In genomic region chr1:189343301-189344251, GRCm38 (mm10) we compare ENCODE assay signal across 8 mouse cellular contexts. TPM values are rescaled to one million over a fixed set of nuclear protein-coding genes. Genes with fewer than 3 reads are reported as not detected.
DNase-seq lines count a peak whose midpoint lies in the region; ATAC-seq and TF ChIP-seq lines count a peak whose summit lies in the region.

No protein-coding gene starts in this region.

- DNase-seq in testis, postnatal 14 days (ENCODE audit: low spot score): no peak
- DNase-seq in embryo, embryonic 11 days: peak; percentile 57
- DNase-seq in heart, adult 9 months (ENCODE audit: low spot score in 2 of 2): peak; percentile 11 to 12
- DNase-seq in layer of hippocampus, adult 11-12 months (ENCODE audit: low spot score): peak; percentile 36
- DNase-seq in yolk sac, embryonic 10.5 days (ENCODE audit: low spot score): no peak

- ATAC-seq in liver, embryonic 15.5 days (ENCODE audit: insufficient read depth): no peak

- no peaks in the 10 kb centered on the region for H3K27me3 ChIP-seq in testis, adult 2 months (ENCODE audit: control insufficient read depth, insufficient read depth, low read length)
- peaks cover 31% of the 10 kb centered on the region for H3K27me3 ChIP-seq in liver, embryonic 15.5 days

- no peak for TF ChIP-seq POLR2A in testis, adult 2 months (IDR thresholded peaks at IDR 0.05; ENCODE audit: control insufficient read depth, low read depth, low read length)
- no peak for TF ChIP-seq POLR2A in olfactory bulb, adult 2 months (IDR thresholded peaks at IDR 0.05; ENCODE audit: insufficient read depth, low read depth, low read length)

- peaks cover 7% of the 10 kb centered on the region for H3K4me1 ChIP-seq in testis, adult 2 months (ENCODE audit: control insufficient read depth, insufficient read depth, low read length)
- H3K4me1 ChIP-seq in liver, embryonic 15.5 days (replicated peaks): no peaks in the 10 kb centered on the region
- peaks cover 13% of the 10 kb centered on the region for H3K4me1 ChIP-seq in olfactory bulb, adult 2 months (ENCODE audit: control insufficient read depth, insufficient read depth, low read length)

- no peak for TF ChIP-seq CTCF in testis, adult 2 months (IDR thresholded peaks at IDR 0.05; ENCODE audit: control insufficient read depth, insufficient read depth, insufficient replicate concordance, low read depth, low read length)
- TF ChIP-seq CTCF in olfactory bulb, adult 2 months (IDR thresholded peaks at IDR 0.05; ENCODE audit: insufficient read depth, low read depth, low read length): no peak

- no peaks in the 10 kb centered on the region for H3K9me3 ChIP-seq in liver, embryonic 15.5 days (replicated peaks)

- peak overlapping the region; percentile 43 for H3K4me3 ChIP-seq in testis, adult 2 months (ENCODE audit: control insufficient read depth, low read depth, low read length)
- H3K4me3 ChIP-seq in liver, embryonic 15.5 days (replicated peaks): peak overlapping the region; percentile 35
- peak overlapping the region; percentile 78 for H3K4me3 ChIP-seq in olfactory bulb, adult 2 months (ENCODE audit: insufficient read depth, low read depth, low read length)

- no peaks in the 10 kb centered on the region for H3K36me3 ChIP-seq in testis, adult 2 months (ENCODE audit: control insufficient read depth, insufficient read depth, low read length)
- H3K36me3 ChIP-seq in liver, embryonic 15.5 days (replicated peaks): no peaks in the 10 kb centered on the region

- no peak overlapping the region for H3K27ac ChIP-seq in testis, adult 2 months (ENCODE audit: control insufficient read depth, insufficient read depth, low read depth, low read length)
- no peak overlapping the region for H3K27ac ChIP-seq in liver, embryonic 15.5 days (replicated peaks)
- H3K27ac ChIP-seq in olfactory bulb, adult 2 months (ENCODE audit: insufficient read depth, low read depth, low read length): no peak overlapping the region

- WGBS in liver, embryonic 15.5 days (ENCODE audit: insufficient replicate concordance): 3% methylated on average over 78 of the region's 82 CpGs
- WGBS in olfactory bulb, adult 2 months: 1% methylated on average over 72 of the region's 82 CpGs

- H3K9ac ChIP-seq in liver, embryonic 15.5 days: no peak overlapping the region

- H3K4me2 ChIP-seq in liver, embryonic 15.5 days: peak overlapping the region; percentile 56

RNA-seq across cellular contexts. Expression of gene Kcnk2, which starts 58.5 kb away (rescaled TPM):
- polyA plus RNA-seq in testis, adult 2 months (2012; rRNA removed): 5.1 and 5.8 TPM in 2 replicates
- 0.05 and 0.06 TPM in 2 replicates for polyA plus RNA-seq in liver, embryonic 15.5 days (2015; fragmentation: Nextera tagmentation; extraction: Ambion mirVana)
- polyA plus RNA-seq in olfactory bulb, adult 2 months (2012; ENCODE audit: insufficient read depth, insufficient read length, low replicate concordance, missing spikeins): not detected in 2 replicates

Comparison
In these comparisons a context has a peak if more than half of its experiments do, and no peak if none do; other contexts are left out.
1. DNase-seq: peak in embryo, embryonic 11 days (single experiment), heart, adult 9 months (2 of 2) and layer of hippocampus, adult 11-12 months (single experiment); none in testis, postnatal 14 days (single experiment) and yolk sac, embryonic 10.5 days (single experiment).
2. Peak in every context shown above with its lines, with median percentiles within 50 percentile points of each other: H3K4me3 ChIP-seq.